Mouse (Mus musculus) ES-Bruce4 (cell line): ENCODE results near the gene Rbpj. TPM values are rescaled to one million over a fixed set of nuclear protein-coding genes. Genes with fewer than 3 reads are reported as not detected.
A peak's percentile ranks its signal among the peaks of the same experiment; 100 is the strongest.

Source experiments
- H3K27ac ChIP-seq: 2 replicates; pipeline ENCODE4 v1.5.1; 2012; ENCODE audit warnings: low read length, inconsistent platforms; ENCODE audit not compliant: insufficient read depth
- H3K27me3 ChIP-seq: 2 replicates; pipeline ENCODE4 v1.6.1; 2012; ENCODE audit warnings: mild to moderate bottlenecking, low read length, inconsistent platforms; ENCODE audit not compliant: control insufficient read depth, poor library complexity, insufficient read depth, severe bottlenecking
- H3K36me3 ChIP-seq: 2 replicates; pipeline ENCODE4 v1.6.1; 2012; ENCODE audit warnings: inconsistent platforms, mild to moderate bottlenecking, low read length, moderate library complexity; ENCODE audit not compliant: control insufficient read depth, poor library complexity, insufficient read depth, severe bottlenecking
- H3K4me1 ChIP-seq: one replicate; pipeline ENCODE4 v1.8.1; 2011; ENCODE audit warnings: low read length; ENCODE audit not compliant: control insufficient read depth, insufficient read depth
- H3K4me3 ChIP-seq: 2 replicates; pipeline ENCODE4 v1.5.1; 2011; ENCODE audit warnings: low read depth, mild to moderate bottlenecking, low read length
- H3K9ac ChIP-seq: 2 replicates; pipeline ENCODE4 v1.6.1; 2012; ENCODE audit warnings: low read depth, mild to moderate bottlenecking, inconsistent platforms; ENCODE audit not compliant: poor library complexity, severe bottlenecking
- H3K9me3 ChIP-seq: replicated peaks from 2 replicates; pipeline ENCODE4 v1.6.1; 2012; ENCODE audit warnings: mild to moderate bottlenecking, low read length, inconsistent platforms; ENCODE audit not compliant: control insufficient read depth, poor library complexity, insufficient read depth, severe bottlenecking
- CTCF ChIP-seq: IDR thresholded peaks from one replicate; pipeline ENCODE4 v1.8.1; 2011; ENCODE audit warnings: low read depth, low read length
- EP300 ChIP-seq: IDR thresholded peaks from 2 replicates; pipeline ENCODE4 v1.6.1; 2011; ENCODE audit warnings: low read depth, low read length; ENCODE audit not compliant: insufficient read depth
- POLR2A ChIP-seq: IDR thresholded peaks from one replicate; pipeline ENCODE4 v1.8.1; 2011; ENCODE audit warnings: low read length; ENCODE audit not compliant: insufficient read depth
- polyA plus RNA-seq: library from polyadenylated mRNA; stranded (reverse); fragments of >200 nt; gene quantifications from 2 replicates; pipeline ENCODE4 v1.2.4, GENCODE M21; 2011; ENCODE audit warnings: low read depth; ENCODE audit not compliant: missing spikeins, insufficient read depth, insufficient read length

The Rbpj gene
- polyA plus RNA-seq, 1 experiment, result 339 TPM

DNA sequence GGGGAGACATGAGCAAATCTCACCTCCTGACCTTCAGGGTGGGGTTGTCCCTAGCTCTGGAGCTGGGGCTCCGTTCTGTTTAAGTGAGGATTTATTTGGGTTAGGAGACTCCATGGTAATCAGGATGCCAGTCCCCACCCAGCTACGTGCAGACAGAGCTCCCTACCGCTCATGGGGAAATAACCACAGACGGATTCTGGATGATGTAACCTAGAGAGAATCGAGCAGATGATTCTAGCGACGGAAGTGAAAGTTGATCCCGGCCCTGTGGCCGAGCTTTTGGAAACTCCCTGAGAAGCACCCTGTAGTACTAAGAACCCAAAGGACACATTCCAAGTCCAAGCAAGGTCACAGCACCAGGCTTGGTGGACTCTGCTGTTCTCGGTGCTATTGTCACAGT is 43.5 kb downstream of the Rbpj start:
- no peaks in the 10 kb centered on the region for H3K27me3 ChIP-seq
- H3K9me3 ChIP-seq, result no peaks in the 10 kb centered on the region
- peak overlapping the region; percentile 84 for H3K27ac ChIP-seq
- peaks cover 6% of the 10 kb centered on the region for H3K4me1 ChIP-seq
- 0 out of 2 replicates have a peak overlapping the region, but pooled peaks have one; percentile 8 for H3K4me3 ChIP-seq
- H3K9ac ChIP-seq, result peak overlapping the region; percentile 26; the same call in 1 of the 2 replicates
- no peaks in the 10 kb centered on the region for H3K36me3 ChIP-seq
- peak; percentile 84 for TF ChIP-seq EP300
- TF ChIP-seq POLR2A, result no peak
- TF ChIP-seq CTCF, result no peak

DNA sequence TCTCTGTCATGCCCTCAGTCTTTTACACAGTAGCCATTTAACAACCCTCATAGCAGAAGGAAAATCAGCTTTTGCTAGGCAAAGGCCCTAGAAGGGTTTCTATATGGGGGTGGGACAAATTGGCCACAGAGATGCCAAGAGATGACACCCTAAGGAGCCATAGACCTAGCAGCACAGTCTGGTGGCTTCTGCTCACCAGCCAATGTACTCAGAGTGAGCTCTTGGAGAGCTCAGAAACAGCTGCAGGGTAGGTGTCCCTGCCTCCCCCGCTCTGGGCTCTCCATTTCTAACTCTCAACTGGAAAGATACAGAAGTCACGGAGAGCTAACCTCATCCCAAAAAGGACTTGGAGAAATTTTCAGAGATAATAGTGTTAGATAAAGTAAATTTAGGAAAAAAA is 44.0 kb downstream of the Rbpj start:
- H3K9me3 ChIP-seq, result no peaks in the 10 kb centered on the region
- no peak for TF ChIP-seq EP300
- TF ChIP-seq POLR2A, result no peak
- TF ChIP-seq CTCF, result no peak
- no peak overlapping the region for H3K4me3 ChIP-seq
- peaks cover 6% of the 10 kb centered on the region for H3K4me1 ChIP-seq
- no peaks in the 10 kb centered on the region for H3K27me3 ChIP-seq
- no peaks in the 10 kb centered on the region for H3K36me3 ChIP-seq
- H3K9ac ChIP-seq, result 0 out of 2 replicates have a peak overlapping the region, but pooled peaks have one; percentile 26
- peak overlapping the region; percentile 84 for H3K27ac ChIP-seq

DNA sequence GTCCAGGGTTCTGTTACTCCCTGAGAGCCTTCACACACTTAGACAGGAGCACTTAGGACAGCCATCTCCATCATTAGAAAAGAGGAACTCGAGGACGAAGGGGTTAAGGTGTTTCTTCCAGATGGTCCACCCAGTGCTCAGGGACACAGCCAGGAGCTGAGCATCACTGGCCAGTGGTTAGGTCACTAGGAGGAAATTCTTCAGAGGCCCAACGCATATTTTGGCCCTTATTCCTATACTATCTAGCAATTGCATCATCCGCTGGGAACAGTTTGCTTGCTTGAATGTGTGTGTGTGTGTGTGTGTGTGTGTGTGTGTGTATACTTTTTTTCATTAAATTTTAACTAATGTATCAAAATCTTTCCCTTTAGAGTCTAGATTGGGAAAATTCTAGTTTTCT is 45.5 kb downstream of the Rbpj start:
- H3K27ac ChIP-seq, result no peak overlapping the region
- no peak overlapping the region for H3K9ac ChIP-seq
- no peak for TF ChIP-seq CTCF
- no peaks in the 10 kb centered on the region for H3K9me3 ChIP-seq
- H3K27me3 ChIP-seq, result no peaks in the 10 kb centered on the region
- no peaks in the 10 kb centered on the region for H3K36me3 ChIP-seq
- peaks cover 6% of the 10 kb centered on the region for H3K4me1 ChIP-seq
- H3K4me3 ChIP-seq, result no peak overlapping the region

DNA sequence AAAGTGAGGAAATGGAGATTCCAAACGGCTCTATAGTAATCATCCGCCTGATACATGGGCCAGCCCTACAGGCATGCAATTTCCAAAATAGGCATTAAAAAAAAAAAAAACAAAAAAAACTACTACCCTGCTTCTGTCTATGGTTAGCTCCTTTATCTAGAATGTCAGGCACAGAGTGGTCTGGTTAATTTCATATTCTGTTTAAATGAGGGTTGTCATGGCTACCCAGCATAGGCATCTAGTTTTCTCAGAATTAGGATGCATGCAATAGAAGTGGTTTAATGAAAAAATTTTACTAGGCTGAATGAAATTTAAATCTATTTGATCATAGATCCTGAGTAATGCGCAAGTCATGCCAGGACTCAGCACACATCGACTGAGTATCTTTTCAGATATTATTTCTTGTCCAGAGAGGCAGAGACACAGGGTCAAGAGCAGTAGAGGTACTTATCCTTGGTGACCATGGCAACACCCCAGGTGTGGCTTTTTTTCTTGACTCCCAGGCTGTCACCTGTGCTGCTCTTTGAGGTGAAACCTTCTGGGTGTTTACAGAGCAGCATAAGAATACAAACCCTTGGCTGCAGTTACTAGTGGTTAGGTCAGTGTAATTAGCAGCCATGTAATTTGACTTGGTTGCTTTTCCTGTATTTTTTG is 49.1 kb downstream of the Rbpj start:
- Histone ChIP-seq H3K27ac (no peak overlapping the region), H3K9me3 (no peaks in the 10 kb centered on the region), H3K36me3 (no peaks in the 10 kb centered on the region), H3K4me3 (no peak overlapping the region), H3K9ac (no peak overlapping the region), H3K27me3 (no peaks in the 10 kb centered on the region), H3K4me1 (peaks cover 5% of the 10 kb centered on the region)
- TF ChIP-seq CTCF, result no peak
- TF ChIP-seq POLR2A, result no peak
- TF ChIP-seq EP300, result no peak

DNA sequence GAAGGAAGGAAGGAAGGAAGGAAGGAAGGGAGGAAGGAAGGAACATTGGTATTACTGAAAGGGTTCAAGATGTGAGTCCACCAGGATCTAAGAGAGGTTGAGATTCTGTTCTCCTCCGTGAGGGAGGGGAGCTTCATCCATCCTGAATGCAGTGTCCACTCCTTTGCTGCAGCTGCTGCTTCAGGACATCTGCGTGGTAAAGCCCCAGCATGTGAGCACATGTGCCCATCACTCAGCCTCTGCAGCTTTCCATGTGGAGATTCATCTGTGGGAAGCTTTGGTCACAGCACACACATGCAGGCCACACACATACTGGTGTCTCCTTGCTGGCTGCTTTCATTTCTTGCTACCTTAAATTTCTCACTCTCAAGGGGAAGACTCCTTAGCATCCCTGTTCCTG is 50.5 kb downstream of the Rbpj start:
- no peaks in the 10 kb centered on the region for H3K4me1 ChIP-seq
- no peaks in the 10 kb centered on the region for H3K27me3 ChIP-seq
- no peaks in the 10 kb centered on the region for H3K36me3 ChIP-seq
- TF ChIP-seq POLR2A, result no peak
- TF ChIP-seq CTCF, result no peak
- no peak for TF ChIP-seq EP300
- no peaks in the 10 kb centered on the region for H3K9me3 ChIP-seq
- H3K9ac ChIP-seq, result no peak overlapping the region
- H3K4me3 ChIP-seq, result no peak overlapping the region
- H3K27ac ChIP-seq, result no peak overlapping the region

DNA sequence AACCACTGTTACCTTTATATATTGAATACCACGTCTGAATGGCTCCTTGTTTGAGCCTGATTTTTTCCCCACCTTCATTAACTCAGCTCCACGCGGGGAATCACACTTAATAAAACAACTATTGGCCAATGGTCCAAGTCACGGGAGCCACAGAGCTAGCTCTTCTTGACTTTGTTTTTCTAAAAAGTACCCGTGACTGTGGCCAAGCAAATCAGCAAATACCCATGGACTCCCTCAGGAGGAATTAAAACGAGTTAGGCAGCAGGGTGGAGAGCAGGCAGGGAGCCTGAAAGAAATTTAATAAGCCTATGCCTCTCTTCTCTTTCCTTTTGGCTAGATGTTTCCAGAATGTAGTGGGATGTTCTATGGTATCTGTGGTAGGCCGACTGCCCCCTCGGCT is 51.9 kb downstream of the Rbpj start:
- no peak for TF ChIP-seq EP300
- TF ChIP-seq POLR2A, result no peak
- TF ChIP-seq CTCF, result no peak
- H3K4me3 ChIP-seq, result no peak overlapping the region
- no peaks in the 10 kb centered on the region for H3K9me3 ChIP-seq
- no peaks in the 10 kb centered on the region for H3K36me3 ChIP-seq
- H3K27ac ChIP-seq, result no peak overlapping the region
- H3K27me3 ChIP-seq, result no peaks in the 10 kb centered on the region
- no peaks in the 10 kb centered on the region for H3K4me1 ChIP-seq
- no peak overlapping the region for H3K9ac ChIP-seq
